Mouse (Mus musculus) left cerebral cortex, postnatal 14 days (tissue): Measurements from ENCODE around the gene Dpp3. TPM values are rescaled to one million over a fixed set of nuclear protein-coding genes. Genes with fewer than 3 reads are reported as not detected.

ENCODE experiments used
- total RNA-seq, 2 experiments: library from RNA; stranded (reverse); gene quantifications; 2 replicates each; pipeline ENCODE4 v1.2.3; 2021

The Dpp3 gene
- total RNA-seq, 2 experiments from 2014 or later: 56.2 to 60.4 TPM

Other genes starting within 250 kb of the Dpp3 start
- 1 to 10 TPM; 1.8 to 2.1 TPM for gene Gm960, start 229.6 kb downstream of the Dpp3 start, total RNA-seq
- 100 to 1,000 TPM; 702 to 775 TPM for gene Sptbn2, start 217.1 kb downstream of the Dpp3 start, total RNA-seq
- 10 to 100 TPM; 13.6 to 14.3 TPM for gene Rbm4b, start 171.8 kb downstream of the Dpp3 start, total RNA-seq
- 10 to 100 TPM; 63.5 to 65.8 TPM for gene Rbm4, start 134.4 kb downstream of the Dpp3 start, total RNA-seq
- 10 to 100 TPM; 12.9 to 19.3 TPM for gene Gm21992, start 116.7 kb downstream of the Dpp3 start, total RNA-seq
- 10 to 100 TPM; 49.3 to 52.6 TPM for gene Rbm14, start 116.7 kb downstream of the Dpp3 start, total RNA-seq
- gene Ccs, start 89.0 kb downstream of the Dpp3 start, total RNA-seq: 10 to 100 TPM; 33.5 to 33.7 TPM
- gene Ccdc87, start 88.9 kb downstream of the Dpp3 start, total RNA-seq: 1 to 10 TPM; 2.1 to 2.2 TPM
- gene Ctsf, start 73.2 kb downstream of the Dpp3 start, total RNA-seq: 100 to 1,000 TPM; 115 to 120 TPM
- 1 to 10 TPM; 2.8 to 3.0 TPM for gene Actn3, start 50.4 kb downstream of the Dpp3 start, total RNA-seq
- 10 to 100 TPM; 27.7 to 29.0 TPM for gene Zdhhc24, start 49.6 kb downstream of the Dpp3 start, total RNA-seq
- gene Bbs1, start 21.7 kb downstream of the Dpp3 start, total RNA-seq: 10 to 100 TPM; 46.5 to 47.2 TPM
- gene Peli3, start 14.8 kb upstream of the Dpp3 start, total RNA-seq: 10 to 100 TPM; 15.9 to 17.2 TPM
- 10 to 100 TPM; 60.2 to 61.9 TPM for gene Mrpl11, start 33.9 kb upstream of the Dpp3 start, total RNA-seq
- gene Npas4, start 62.0 kb upstream of the Dpp3 start, total RNA-seq: 10 to 100 TPM; 10.7 to 11.3 TPM
- gene Slc29a2, start 95.6 kb upstream of the Dpp3 start, total RNA-seq: 10 to 100 TPM; 17.2 to 21.6 TPM
- gene B4gat1, start 110.5 kb upstream of the Dpp3 start, total RNA-seq: 100 to 1,000 TPM; 148 to 151 TPM
- 1 to 10 TPM; 4.8 to 6.2 TPM for gene AC124502.3, start 110.6 kb upstream of the Dpp3 start, total RNA-seq
- gene Brms1, start 113.1 kb upstream of the Dpp3 start, total RNA-seq: 10 to 100 TPM; 14.7 to 15.1 TPM
- gene Rin1, start 122.2 kb upstream of the Dpp3 start, total RNA-seq: 10 to 100 TPM; 59.6 to 66.7 TPM
- 1 to 10 TPM; 9.0 to 9.4 TPM for gene Cd248, start 139.8 kb upstream of the Dpp3 start, total RNA-seq
- gene Tmem151a, start 157.2 kb upstream of the Dpp3 start, total RNA-seq: 100 to 1,000 TPM; 164 to 171 TPM
- gene Yif1a, start 160.3 kb upstream of the Dpp3 start, total RNA-seq: 10 to 100 TPM; 24.2 to 27.5 TPM
- gene Cnih2, start 170.2 kb upstream of the Dpp3 start, total RNA-seq: 100 to 1,000 TPM; 325 to 352 TPM
- gene Rab1b, start 178.8 kb upstream of the Dpp3 start, total RNA-seq: 100 to 1,000 TPM; 176 to 184 TPM
- 100 to 1,000 TPM; 220 to 226 TPM for gene Klc2, start 190.3 kb upstream of the Dpp3 start, total RNA-seq